Mouse (Mus musculus): ENCODE results near the gene Hnrnpm. TPM values are rescaled to one million over a fixed set of nuclear protein-coding genes. Genes with fewer than 3 reads are reported as not detected.

The Hnrnpm gene
- polyA plus RNA-seq, 2 experiments: 136 to 143 TPM

- no peaks in the 10 kb centered on the region for H3K4me1 ChIP-seq (replicated peaks; ENCODE audit: control insufficient read depth in 2 of 2, insufficient read depth in 2 of 2, low read length in 1 of 2)
- H3K27ac ChIP-seq: no peak overlapping the region
- no peaks in the 10 kb centered on the region for H3K9me3 ChIP-seq (ENCODE audit: control insufficient read depth, low read length)
- no peak overlapping the region for H3K4me3 ChIP-seq (ENCODE audit: insufficient read depth in 1 of 2, low read depth in 2 of 2, low read length in 2 of 2)
- TF ChIP-seq CTCF (IDR thresholded peaks at IDR 0.05; ENCODE audit: low read depth) (no peak), EP300 (IDR thresholded peaks at IDR 0.05; ENCODE audit: low read depth) (no peak)
- H3K36me3 ChIP-seq (replicated peaks; ENCODE audit: control insufficient read depth, insufficient read depth, low read depth): peaks cover 85% of the 10 kb centered on the region
- no peak overlapping the region for H3K4me2 ChIP-seq (ENCODE audit: low read depth)
- peak; percentile 37; the same call in 1 of the 2 replicates for ATAC-seq (ENCODE audit: insufficient read depth)
- no peak overlapping the region for H3K9ac ChIP-seq (replicated peaks)
- no peaks in the 10 kb centered on the region for H3K27me3 ChIP-seq (ENCODE audit: control insufficient read depth, insufficient read depth, low read length)
- no peak for DNase-seq (ENCODE audit: low read depth in 3 of 3, low spot score in 3 of 3)
- 96% methylated on average over 34 of the region's 34 CpGs for WGBS (ENCODE audit: insufficient replicate concordance)
These were observed 36.7 kb downstream of the Hnrnpm start for GRCm38 (mm10) chr17:33649781-33650475.

DNA sequence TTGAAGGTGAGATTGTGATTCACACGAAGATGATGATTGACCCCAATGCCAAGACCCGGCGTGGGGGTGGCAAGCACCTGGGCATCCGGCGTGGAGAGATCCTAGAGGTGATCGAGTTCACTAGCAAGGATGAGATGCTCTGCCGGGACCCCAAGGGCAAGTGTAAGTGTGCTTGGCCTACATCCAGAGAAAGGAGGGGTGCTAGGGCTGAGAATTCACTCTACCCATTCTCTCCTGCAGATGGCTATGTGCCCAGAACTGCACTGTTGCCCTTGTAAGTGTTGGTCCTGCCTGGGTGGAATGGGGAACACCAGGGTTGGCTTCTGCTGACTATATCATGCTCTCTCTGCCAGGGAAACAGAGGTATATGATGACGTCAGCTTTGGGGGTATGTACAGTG, 41.6 kb downstream of the Hnrnpm start:
- WGBS (ENCODE audit: insufficient replicate concordance): 93% methylated on average over 8 of the region's 8 CpGs
- DNase-seq (ENCODE audit: low read depth in 3 of 3, low spot score in 3 of 3): no peak
- Histone ChIP-seq H3K4me1 (replicated peaks; ENCODE audit: control insufficient read depth in 2 of 2, insufficient read depth in 2 of 2, low read length in 1 of 2) (peaks cover 0 to 4% of the 10 kb centered on the region in 2 experiments; a peak in 1 of 4 replicates), H3K36me3 (replicated peaks; ENCODE audit: control insufficient read depth, insufficient read depth, low read depth) (peaks cover 53% of the 10 kb centered on the region), H3K27me3 (ENCODE audit: control insufficient read depth, insufficient read depth, low read length) (no peaks in the 10 kb centered on the region), H3K4me3 (ENCODE audit: insufficient read depth in 1 of 2, low read depth in 2 of 2, low read length in 2 of 2) (no peak overlapping the region), H3K4me2 (ENCODE audit: low read depth) (no peak overlapping the region), H3K27ac (no peak overlapping the region), H3K9ac (replicated peaks) (no peak overlapping the region), H3K9me3 (ENCODE audit: control insufficient read depth, low read length) (no peaks in the 10 kb centered on the region)
- no peak for TF ChIP-seq EP300 (IDR thresholded peaks at IDR 0.05; ENCODE audit: low read depth)
- TF ChIP-seq CTCF (IDR thresholded peaks at IDR 0.05; ENCODE audit: low read depth): no peak
- ATAC-seq (ENCODE audit: insufficient read depth): no peak

DNA sequence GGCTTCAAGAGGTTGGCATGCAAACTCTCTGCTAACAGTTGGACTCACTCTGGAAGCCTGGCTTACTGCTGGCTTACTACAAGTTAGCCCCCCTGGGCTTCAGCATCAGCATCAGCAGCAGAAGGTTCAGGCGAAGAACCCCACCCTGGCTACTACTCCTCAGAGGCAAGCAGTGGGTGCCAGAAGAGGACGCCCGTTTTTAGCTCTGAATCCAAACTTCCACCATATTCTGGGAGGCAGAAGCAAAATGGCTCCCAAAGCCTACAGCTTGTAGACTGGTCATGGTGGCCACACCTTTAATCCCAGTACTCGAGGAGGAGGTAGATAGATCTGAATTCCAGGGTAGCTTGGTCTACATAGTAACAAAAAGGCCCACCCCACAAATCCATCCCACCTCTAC, 42.6 kb downstream of the Hnrnpm start:
- Histone ChIP-seq H3K4me2 (ENCODE audit: low read depth) (no peak overlapping the region), H3K9ac (replicated peaks) (no peak overlapping the region), H3K4me1 (replicated peaks; ENCODE audit: control insufficient read depth in 2 of 2, insufficient read depth in 2 of 2, low read length in 1 of 2) (peaks cover 0 to 9% of the 10 kb centered on the region in 2 experiments; a peak in 1 of 4 replicates), H3K27ac (no peak overlapping the region), H3K36me3 (replicated peaks; ENCODE audit: control insufficient read depth, insufficient read depth, low read depth) (peaks cover 43% of the 10 kb centered on the region), H3K9me3 (ENCODE audit: control insufficient read depth, low read length) (no peaks in the 10 kb centered on the region), H3K27me3 (ENCODE audit: control insufficient read depth, insufficient read depth, low read length) (no peaks in the 10 kb centered on the region), H3K4me3 (ENCODE audit: insufficient read depth in 1 of 2, low read depth in 2 of 2, low read length in 2 of 2) (no peak overlapping the region)
- no peak for ATAC-seq (ENCODE audit: insufficient read depth)
- WGBS (ENCODE audit: insufficient replicate concordance): 80% methylated on average over 4 of the region's 4 CpGs
- no peak for DNase-seq (ENCODE audit: low read depth in 3 of 3, low spot score in 3 of 3)
- TF ChIP-seq EP300 (IDR thresholded peaks at IDR 0.05; ENCODE audit: low read depth): no peak
- no peak for TF ChIP-seq CTCF (IDR thresholded peaks at IDR 0.05; ENCODE audit: low read depth)

DNA sequence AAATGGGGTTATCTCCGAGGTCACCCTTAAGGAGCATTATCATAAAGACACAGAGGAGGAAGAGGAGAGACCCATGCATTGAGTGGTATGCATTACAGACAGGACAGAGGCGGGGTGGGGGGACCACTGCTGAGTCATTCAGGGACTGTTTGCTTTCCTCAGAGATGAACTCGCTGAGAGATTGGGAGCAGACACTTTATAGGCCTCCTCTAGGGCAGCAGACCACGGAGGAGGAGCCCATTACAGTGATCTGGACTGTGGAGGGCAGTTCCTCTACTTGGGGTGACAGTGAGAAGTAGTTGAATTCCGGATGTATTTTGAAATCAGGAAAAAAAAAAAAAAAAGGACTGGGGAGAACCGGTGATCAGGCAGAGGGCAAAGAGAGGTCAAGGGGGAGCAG, 46.9 kb downstream of the Hnrnpm start:
- H3K4me3 ChIP-seq (ENCODE audit: insufficient read depth in 1 of 2, low read depth in 2 of 2, low read length in 2 of 2): no peak overlapping the region
- H3K36me3 ChIP-seq (replicated peaks; ENCODE audit: control insufficient read depth, insufficient read depth, low read depth): peaks cover 6% of the 10 kb centered on the region
- no peaks in the 10 kb centered on the region for H3K9me3 ChIP-seq (ENCODE audit: control insufficient read depth, low read length)
- no peak for TF ChIP-seq EP300 (IDR thresholded peaks at IDR 0.05; ENCODE audit: low read depth)
- TF ChIP-seq CTCF (IDR thresholded peaks at IDR 0.05; ENCODE audit: low read depth): no peak
- peaks cover 0 to 9% of the 10 kb centered on the region in 2 experiments; a peak in 1 of 4 replicates for H3K4me1 ChIP-seq (replicated peaks; ENCODE audit: control insufficient read depth in 2 of 2, insufficient read depth in 2 of 2, low read length in 1 of 2)
- H3K4me2 ChIP-seq (ENCODE audit: low read depth): no peak overlapping the region
- DNase-seq (ENCODE audit: low read depth in 3 of 3, low spot score in 3 of 3): no peak
- no peak overlapping the region for H3K9ac ChIP-seq (replicated peaks)
- 4% methylated on average over 6 of the region's 6 CpGs for WGBS (ENCODE audit: insufficient replicate concordance)
- no peak overlapping the region for H3K27ac ChIP-seq
- peak; percentile 42 for ATAC-seq (ENCODE audit: insufficient read depth)
- no peaks in the 10 kb centered on the region for H3K27me3 ChIP-seq (ENCODE audit: control insufficient read depth, insufficient read depth, low read length)

DNA sequence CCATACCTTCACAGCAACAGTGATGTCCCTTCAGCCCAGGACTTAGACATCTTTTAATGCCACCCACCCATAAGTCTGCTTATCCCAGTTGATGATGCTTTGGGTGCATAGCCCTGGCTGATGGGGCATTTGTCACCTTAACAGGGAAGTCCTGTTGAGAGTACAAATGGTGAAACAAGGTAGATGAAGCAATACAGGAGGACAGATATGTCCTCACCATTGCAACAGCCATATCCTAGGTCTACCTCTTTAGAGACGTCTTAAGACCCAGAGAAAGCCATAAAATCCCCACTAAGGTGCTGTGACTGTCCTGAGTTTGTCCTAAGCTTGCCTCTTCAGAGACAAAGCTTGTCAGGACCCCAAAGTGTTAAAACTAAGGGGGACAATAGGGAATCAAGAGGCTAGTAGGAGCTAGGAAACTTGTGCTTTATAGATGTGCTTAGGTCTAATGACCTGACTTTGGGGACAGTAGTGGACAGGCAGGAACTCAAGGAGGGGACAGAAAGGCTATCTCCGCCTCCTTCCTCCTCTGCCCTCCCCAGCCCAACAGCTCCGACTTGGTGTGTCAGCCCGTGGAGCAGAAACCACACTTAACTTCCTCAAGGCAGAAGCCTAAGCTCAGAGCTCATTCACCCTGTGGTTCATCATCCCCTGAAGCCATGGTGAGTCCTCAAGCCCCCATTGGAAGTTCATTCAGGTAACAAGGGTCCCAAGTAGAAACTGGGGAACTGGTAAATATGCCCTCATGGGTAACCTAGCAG, 49.0 kb downstream of the Hnrnpm start, which contains the start of gene Pram1:
Pram1 (plus strand) TSS at position 541 of the 761 bp plus-strand sequence.
- Histone ChIP-seq H3K36me3 (replicated peaks; ENCODE audit: control insufficient read depth, insufficient read depth, low read depth) (no peaks in the 10 kb centered on the region; the same call in none of the 2 replicates), H3K4me3 (ENCODE audit: insufficient read depth in 1 of 2, low read depth in 2 of 2, low read length in 2 of 2) (no peak within 1 kb of the TSS; a peak in 1 of 4 replicates), H3K27ac (no peak within 1 kb of the TSS), H3K4me1 (replicated peaks; ENCODE audit: control insufficient read depth in 2 of 2, insufficient read depth in 2 of 2, low read length in 1 of 2) (peaks cover 0 to 9% of the 10 kb centered on the region in 2 experiments; a peak in 1 of 4 replicates), H3K9me3 (ENCODE audit: control insufficient read depth, low read length) (no peaks in the 10 kb centered on the region), H3K9ac (replicated peaks) (no peak within 1 kb of the TSS; the same call in 1 of the 2 replicates), H3K27me3 (ENCODE audit: control insufficient read depth, insufficient read depth, low read length) (no peaks in the 10 kb centered on the region), H3K4me2 (ENCODE audit: low read depth) (peak within 1 kb of the TSS; percentile 15; the same call in 1 of the 2 replicates)
- WGBS (ENCODE audit: insufficient replicate concordance): 33% methylated on average over 4 of the region's 4 CpGs
- no peak for ATAC-seq (ENCODE audit: insufficient read depth)
- TF ChIP-seq CTCF (IDR thresholded peaks at IDR 0.05; ENCODE audit: low read depth) (no peak), EP300 (IDR thresholded peaks at IDR 0.05; ENCODE audit: low read depth) (no peak)
- DNase-seq (ENCODE audit: low read depth in 3 of 3, low spot score in 3 of 3): no peak

Measured in liver, embryonic 14.5 days (tissue).